Mouse (Mus musculus) spleen, postnatal 10 days (tissue): Measurements from ENCODE around the gene Zswim3.

Experiments used
- DNase-seq, 2 experiments: peaks; one replicate each; pipeline ENCODE4 v3.0.0; 2021 to 2022; ENCODE audit warnings: low spot score in 2 of 2

Gene Zswim3

GRCm38 (mm10) chr2:164806614-164807013 lies 1.7 kb downstream of the Zswim3 start:
- no peak for DNase-seq

- DNase-seq: no peak
These were observed 8.7 kb downstream of the Zswim3 start for GRCm38 (mm10) chr2:164813557-164813956.

- DNase-seq: no peak
These were observed 10.4 kb downstream of the Zswim3 start for GRCm38 (mm10) chr2:164815348-164815747.

GRCm38 (mm10) chr2:164815821-164816220 lies 10.9 kb downstream of the Zswim3 start:
- no peak for DNase-seq

- DNase-seq: no peak
These were observed 12.3 kb downstream of the Zswim3 start for GRCm38 (mm10) chr2:164817206-164817605.

GRCm38 (mm10) chr2:164817703-164818102 lies 12.8 kb downstream of the Zswim3 start:
- DNase-seq: no peak

GRCm38 (mm10) chr2:164821060-164821459 lies 16.2 kb downstream of the Zswim3 start:
- DNase-seq: no peak

- DNase-seq: peak; percentile 100
These were observed 17.8 kb downstream of the Zswim3 start, which contains the start of gene Zswim1 for GRCm38 (mm10) chr2:164822636-164823165. Gene Zswim1, plus strand, starts transcription at chr2:164822686.

- no peak for DNase-seq
These were observed 18.3 kb downstream of the Zswim3 start for GRCm38 (mm10) chr2:164823181-164823585.

GRCm38 (mm10) chr2:164823969-164824368 lies 19.1 kb downstream of the Zswim3 start:
- DNase-seq: no peak

GRCm38 (mm10) chr2:164825521-164825920 lies 20.6 kb downstream of the Zswim3 start:
- no peak for DNase-seq

- DNase-seq: no peak
These were observed 22.4 kb downstream of the Zswim3 start for GRCm38 (mm10) chr2:164827146-164827850.

GRCm38 (mm10) chr2:164828437-164828836 lies 23.5 kb downstream of the Zswim3 start, which contains the start of gene Spata25:
Gene Spata25, minus strand, starts transcription at chr2:164828537.
- DNase-seq: no peak

GRCm38 (mm10) chr2:164829090-164829489 lies 24.2 kb downstream of the Zswim3 start:
- no peak for DNase-seq

- DNase-seq: no peak
These were observed 26.1 kb downstream of the Zswim3 start for GRCm38 (mm10) chr2:164831029-164831428.

GRCm38 (mm10) chr2:164832032-164832747 lies 27.3 kb downstream of the Zswim3 start:
- DNase-seq: no peak

- DNase-seq: peak; percentile 68 to 84
These were observed 27.9 kb downstream of the Zswim3 start, which contains the start of gene Ctsa for GRCm38 (mm10) chr2:164832748-164833301. Gene Ctsa, plus strand, starts transcription at chr2:164832873.

- DNase-seq: peak; percentile 79 to 87
These were observed 28.5 kb downstream of the Zswim3 start, which contains the start of gene Neurl2 for GRCm38 (mm10) chr2:164833314-164833959. Gene Neurl2, minus strand, starts transcription at chr2:164833456.

- peak; percentile 11 to 28 for DNase-seq
These were observed 29.6 kb downstream of the Zswim3 start for GRCm38 (mm10) chr2:164834531-164834930.

- DNase-seq: peak in 1 of 2 experiments; percentile 12
These were observed 30.3 kb downstream of the Zswim3 start for GRCm38 (mm10) chr2:164835164-164835563.

- peak in 1 of 2 experiments; percentile 64 for DNase-seq
These were observed 40.9 kb downstream of the Zswim3 start for GRCm38 (mm10) chr2:164845782-164846181.

GRCm38 (mm10) chr2:164850061-164850460 lies 45.2 kb downstream of the Zswim3 start:
- no peak for DNase-seq
